Comparison of ENCODE assay signal across 15 mouse cellular contexts in genomic region chr10:117824139-117824538, GRCm38 (mm10). TPM values are rescaled to one million over a fixed set of nuclear protein-coding genes. Genes with fewer than 3 reads are reported as not detected.
DNase-seq lines count a peak whose midpoint lies in the region; ATAC-seq and TF ChIP-seq lines count a peak whose summit lies in the region.
"Had no signal": no experiment of that assay in that cellular context is flagged by ENCODE, and none has a peak within 500 bp of the region (broad histone marks: within the 10 kb centered on the region; RNA-seq: fewer than 3 reads in every experiment).

No protein-coding gene starts in this region.

- no peak overlapping the region for H3K9ac ChIP-seq in forebrain, postnatal 0 days
- no peak overlapping the region for H3K9ac ChIP-seq in forebrain, embryonic 13.5 days
- no peak overlapping the region for H3K9ac ChIP-seq in liver, embryonic 11.5 days (ENCODE audit: low read depth, low read length)
- H3K9ac ChIP-seq in liver, embryonic 12.5 days: no peak overlapping the region
- H3K9ac ChIP-seq in lung, embryonic 16.5 days (ENCODE audit: low read length): no peak overlapping the region
- H3K9ac ChIP-seq: limb, embryonic 12.5 days had no signal

- 61% methylated on average over 4 of the region's 4 CpGs for WGBS in forebrain, postnatal 0 days
- WGBS in forebrain, embryonic 13.5 days: 66% methylated on average over 4 of the region's 4 CpGs
- WGBS in liver, embryonic 11.5 days: 79% methylated on average over 4 of the region's 4 CpGs
- WGBS in liver, embryonic 12.5 days (ENCODE audit: insufficient replicate concordance): 63% methylated on average over 4 of the region's 4 CpGs
- whole genome bisulfite sequencing in lung, embryonic 16.5 days: 60% methylated on average over 4 of the region's 4 CpGs

- H3K4me2 ChIP-seq in forebrain, postnatal 0 days (ENCODE audit: low read depth): no peak overlapping the region
- no peak overlapping the region for H3K4me2 ChIP-seq in forebrain, embryonic 13.5 days
- no peak overlapping the region for H3K4me2 ChIP-seq in liver, embryonic 11.5 days
- H3K4me2 ChIP-seq in liver, embryonic 12.5 days: no peak overlapping the region
- no peak overlapping the region for H3K4me2 ChIP-seq in lung, embryonic 16.5 days (ENCODE audit: low read depth, low read length)
- H3K4me2 ChIP-seq: limb, embryonic 12.5 days had no signal

- no peak for ATAC-seq in forebrain, postnatal 0 days
- ATAC-seq in forebrain, embryonic 13.5 days: no peak
- peak; percentile 47; the same call in 1 of the 2 replicates for ATAC-seq in liver, embryonic 11.5 days (replicated peaks; ENCODE audit: low FRiP score)
- no peak for ATAC-seq in liver, embryonic 12.5 days
- 0 out of 2 replicates have a peak, but pooled peaks have one; percentile 23 for ATAC-seq in lung, embryonic 16.5 days (ENCODE audit: low read depth)
- ATAC-seq in cerebellum, adult (ENCODE audit: insufficient number of reproducible peaks, low FRiP score, low TSS enrichment): no peak

- peaks cover 26% of the 10 kb centered on the region for H3K36me3 ChIP-seq in forebrain, postnatal 0 days (ENCODE audit: insufficient read depth)
- H3K36me3 ChIP-seq in forebrain, embryonic 13.5 days (ENCODE audit: poor library complexity, severe bottlenecking): peaks cover 43% of the 10 kb centered on the region
- H3K36me3 ChIP-seq in liver, embryonic 11.5 days (ENCODE audit: control insufficient read depth, insufficient read depth, low read length): peaks cover 27% of the 10 kb centered on the region
- peaks cover 52% of the 10 kb centered on the region for H3K36me3 ChIP-seq in liver, embryonic 12.5 days
- peaks cover 30% of the 10 kb centered on the region for H3K36me3 ChIP-seq in lung, embryonic 16.5 days (ENCODE audit: control insufficient read depth, insufficient read depth, low read length)

- TF ChIP-seq CTCF in forebrain, postnatal 0 days (IDR thresholded peaks at IDR 0.05; ENCODE audit: low read depth): peak; percentile 3; the same call in 1 of the 2 replicates

- no peak for DNase-seq in forebrain, postnatal 0 days
- DNase-seq in liver, embryonic 11.5 days (ENCODE audit: low spot score): no peak
- no peak for DNase-seq in frontal cortex, postnatal 10 days (ENCODE audit: low spot score in 2 of 2)
- DNase-seq in neural tube, embryonic 10.5 days (ENCODE audit: extremely low spot score, low spot score): no peak
- DNase-seq: adrenal gland, adult 8-10 months; cerebellum, adult 9-11 months; heart, adult 18-20 months; heart, postnatal 36 days; right cerebral cortex, postnatal 14 days; thymus, postnatal 14 days had no signal

- no peaks in the 10 kb centered on the region for H3K27me3 ChIP-seq in forebrain, postnatal 0 days (ENCODE audit: insufficient read depth, low read length)
- H3K27me3 ChIP-seq in forebrain, embryonic 13.5 days: no peaks in the 10 kb centered on the region
- H3K27me3 ChIP-seq in liver, embryonic 11.5 days (replicated peaks; ENCODE audit: control insufficient read depth, insufficient read depth, low read length): no peaks in the 10 kb centered on the region
- no peaks in the 10 kb centered on the region for H3K27me3 ChIP-seq in liver, embryonic 12.5 days (replicated peaks)
- no peaks in the 10 kb centered on the region for H3K27me3 ChIP-seq in lung, embryonic 16.5 days (ENCODE audit: control insufficient read depth, insufficient read depth, low read depth, low read length)
- H3K27me3 ChIP-seq: limb, embryonic 12.5 days had no signal

- H3K27ac ChIP-seq in forebrain, postnatal 0 days (ENCODE audit: low read depth, low read length): no peak overlapping the region
- H3K27ac ChIP-seq in forebrain, embryonic 13.5 days: no peak overlapping the region
- no peak overlapping the region for H3K27ac ChIP-seq in liver, embryonic 11.5 days (ENCODE audit: low read depth, low read length)
- H3K27ac ChIP-seq in liver, embryonic 12.5 days: no peak overlapping the region
- H3K27ac ChIP-seq in lung, embryonic 16.5 days (ENCODE audit: low read length): no peak overlapping the region
- H3K27ac ChIP-seq: limb, embryonic 12.5 days had no signal

- H3K4me3 ChIP-seq in forebrain, postnatal 0 days (ENCODE audit: low read depth, low read length): no peak overlapping the region
- no peak overlapping the region for H3K4me3 ChIP-seq in forebrain, embryonic 13.5 days
- H3K4me3 ChIP-seq in liver, embryonic 11.5 days (ENCODE audit: low read depth, low read length): no peak overlapping the region
- H3K4me3 ChIP-seq in liver, embryonic 12.5 days: no peak overlapping the region
- no peak overlapping the region for H3K4me3 ChIP-seq in lung, embryonic 16.5 days (ENCODE audit: low read length)
- H3K4me3 ChIP-seq: limb, embryonic 12.5 days had no signal

- no peaks in the 10 kb centered on the region for H3K9me3 ChIP-seq in forebrain, postnatal 0 days (ENCODE audit: low read length)
- H3K9me3 ChIP-seq in forebrain, embryonic 13.5 days (replicated peaks): no peaks in the 10 kb centered on the region
- no peaks in the 10 kb centered on the region for H3K9me3 ChIP-seq in liver, embryonic 11.5 days (ENCODE audit: control insufficient read depth, low read length)
- no peaks in the 10 kb centered on the region for H3K9me3 ChIP-seq in liver, embryonic 12.5 days (replicated peaks)
- H3K9me3 ChIP-seq in lung, embryonic 16.5 days (ENCODE audit: control insufficient read depth, low read length): no peaks in the 10 kb centered on the region
- H3K9me3 ChIP-seq: limb, embryonic 12.5 days had no signal

- H3K4me1 ChIP-seq in forebrain, postnatal 0 days (ENCODE audit: insufficient read depth): no peaks in the 10 kb centered on the region
- no peaks in the 10 kb centered on the region for H3K4me1 ChIP-seq in forebrain, embryonic 13.5 days
- H3K4me1 ChIP-seq in liver, embryonic 11.5 days (replicated peaks; ENCODE audit: control insufficient read depth, insufficient read depth, low read length): peaks cover 13% of the 10 kb centered on the region
- H3K4me1 ChIP-seq in liver, embryonic 12.5 days: peaks cover 33% of the 10 kb centered on the region
- H3K4me1 ChIP-seq in lung, embryonic 16.5 days (replicated peaks; ENCODE audit: control insufficient read depth, insufficient read depth, low read length): peaks cover 9% of the 10 kb centered on the region

RNA-seq across cellular contexts. Expression of gene Rap1b, which starts 21.7 kb away (rescaled TPM):
- total RNA-seq in forebrain, postnatal 0 days (2014; rRNA removed): 65.2 and 66.3 TPM in 2 replicates
- 126 and 148 TPM in 2 replicates for polyA plus RNA-seq in forebrain, postnatal 0 days (2015; fragmentation: Nextera tagmentation; extraction: Ambion mirVana)
- 123 and 129 TPM in 2 replicates for polyA plus RNA-seq in forebrain, embryonic 13.5 days (2015; fragmentation: Nextera tagmentation; extraction: Ambion mirVana)
- polyA plus RNA-seq in liver, embryonic 11.5 days (2014; fragmentation: Nextera tagmentation; extraction: Ambion mirVana): 252 and 292 TPM in 2 replicates
- polyA plus RNA-seq in liver, embryonic 12.5 days (2016; fragmentation: Nextera tagmentation; extraction: Ambion mirVana): 174 and 185 TPM in 2 replicates
- 215 and 222 TPM in 2 replicates for polyA plus RNA-seq in lung, embryonic 16.5 days (2015; fragmentation: Nextera tagmentation; extraction: Ambion mirVana)

RNA-seq across cellular contexts. Expression of gene Nup107, which starts 31.6 kb away (rescaled TPM):
- total RNA-seq in forebrain, postnatal 0 days (2014; rRNA removed): 28.0 and 38.8 TPM in 2 replicates
- polyA plus RNA-seq in forebrain, postnatal 0 days (2015; fragmentation: Nextera tagmentation; extraction: Ambion mirVana): 22.0 and 27.1 TPM in 2 replicates
- polyA plus RNA-seq in forebrain, embryonic 13.5 days (2015; fragmentation: Nextera tagmentation; extraction: Ambion mirVana): 68.1 and 69.7 TPM in 2 replicates
- 102 and 120 TPM in 2 replicates for polyA plus RNA-seq in liver, embryonic 11.5 days (2014; fragmentation: Nextera tagmentation; extraction: Ambion mirVana)
- polyA plus RNA-seq in liver, embryonic 12.5 days (2016; fragmentation: Nextera tagmentation; extraction: Ambion mirVana): 80.3 and 81.3 TPM in 2 replicates
- 58.8 and 64.8 TPM in 2 replicates for polyA plus RNA-seq in lung, embryonic 16.5 days (2015; fragmentation: Nextera tagmentation; extraction: Ambion mirVana)

Comparison
In these comparisons a context has a peak if more than half of its experiments do, and no peak if none do; other contexts are left out.
1. ATAC-seq: peak in liver, embryonic 11.5 days (single experiment) and lung, embryonic 16.5 days (single experiment); none in forebrain, postnatal 0 days (single experiment), forebrain, embryonic 13.5 days (single experiment), liver, embryonic 12.5 days (single experiment) and cerebellum, adult (single experiment).